Mouse (Mus musculus): ENCODE results near the gene Mfsd4b3.
"Not testable (repeated sequence)": the region's sequence is repeated elsewhere in the genome, so short reads cannot be mapped to it uniquely, and the experiment has no call there.

The Mfsd4b3 gene

GRCm38 (mm10) chr10:39924556-39924955 is 35.4 kb downstream of the Mfsd4b3 start:
- ATAC-seq (ENCODE audit: low TSS enrichment) = not testable (repeated sequence)

DNA sequence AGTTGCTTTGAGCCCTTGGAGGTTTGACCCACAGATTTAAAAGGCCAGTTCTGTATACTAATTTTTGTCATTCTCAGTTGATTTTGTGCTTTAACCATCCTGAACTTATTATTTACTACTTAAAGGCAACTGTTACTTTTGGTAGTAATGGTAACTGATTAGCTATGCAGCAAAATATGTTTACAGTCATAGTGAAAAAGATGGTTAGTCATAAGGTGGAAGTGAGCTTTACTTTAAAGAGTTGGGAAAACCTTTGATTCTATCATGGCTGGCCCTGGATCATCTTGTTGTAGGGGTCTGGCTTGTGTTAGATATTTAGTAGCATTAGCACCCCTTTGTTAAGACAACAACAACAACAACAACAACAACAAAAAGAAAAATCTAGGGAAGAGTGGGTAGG is 47.3 kb downstream of the Mfsd4b3 start:
- ATAC-seq (ENCODE audit: low TSS enrichment) = no peak

DNA sequence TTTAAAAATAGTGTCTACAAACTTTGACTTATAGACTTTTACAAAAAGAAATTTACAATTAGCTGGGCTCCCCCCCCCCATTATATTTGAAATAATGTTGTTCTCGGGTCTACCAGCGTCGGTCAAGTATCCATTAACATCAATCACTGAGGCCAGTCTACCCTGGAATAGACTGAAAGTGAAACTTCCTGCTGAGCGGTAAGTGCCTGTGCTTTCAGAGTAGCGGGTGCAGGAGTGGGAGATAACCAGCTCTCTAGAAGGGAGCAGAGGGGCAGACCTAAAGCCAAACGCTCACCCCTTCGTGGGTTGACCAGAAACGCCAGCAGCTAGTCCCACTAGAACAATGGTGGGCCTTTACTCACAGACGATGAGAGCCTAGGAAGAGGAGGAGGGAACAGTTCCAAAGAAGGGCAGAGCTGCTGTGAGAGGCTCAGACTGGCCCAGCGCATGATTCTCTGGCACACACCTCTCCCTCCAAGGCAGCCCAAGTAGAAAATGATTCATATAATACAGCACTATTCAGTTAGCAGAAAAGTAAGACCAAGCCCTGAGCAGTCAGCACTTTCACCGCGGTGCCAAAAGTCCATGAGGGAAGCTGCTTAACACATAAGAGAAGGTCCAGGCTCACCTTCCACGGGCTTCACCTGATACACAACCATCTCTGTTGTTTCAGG is 51.0 kb downstream of the Mfsd4b3 start:
- ATAC-seq (ENCODE audit: low TSS enrichment) = no peak

DNA sequence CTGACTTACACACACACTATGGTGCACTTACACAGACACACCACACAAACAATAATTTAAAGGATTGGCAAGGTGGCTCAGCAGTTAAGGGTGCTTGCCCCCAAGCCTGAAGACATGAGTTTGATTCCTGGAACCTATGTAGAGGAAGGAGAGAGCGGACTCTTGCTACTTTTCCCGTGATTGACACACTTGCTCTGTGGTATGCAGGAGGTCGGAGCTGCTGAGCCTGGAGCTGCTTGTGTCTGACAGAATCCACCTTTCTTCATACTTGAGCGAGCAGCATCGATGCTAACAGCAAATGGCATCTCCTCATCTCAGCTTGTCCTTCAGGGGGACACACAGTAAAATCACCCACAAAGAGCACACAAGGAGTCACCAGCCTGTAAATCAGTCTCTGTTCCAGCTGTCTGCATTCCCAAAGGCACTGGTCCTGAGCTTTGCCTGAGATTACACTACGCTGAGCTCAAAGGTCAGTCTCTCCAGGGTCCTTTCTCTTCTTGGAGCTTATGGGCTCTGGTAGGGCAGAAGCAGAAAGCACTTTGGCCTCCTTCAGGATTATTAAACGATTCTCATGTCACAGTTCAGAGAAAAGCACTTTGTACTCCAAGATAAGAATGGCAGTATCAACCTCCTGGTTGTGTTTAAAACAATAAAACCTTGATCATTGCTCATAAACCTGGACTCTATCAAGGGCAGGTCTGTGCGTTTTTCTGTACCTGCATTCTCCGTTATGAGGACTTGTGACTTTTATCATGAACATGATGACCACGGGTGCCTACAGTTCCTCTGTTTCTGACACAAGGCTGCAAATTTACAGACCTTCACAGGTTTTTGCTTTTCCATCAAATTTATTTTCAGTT is 52.9 kb downstream of the Mfsd4b3 start:
- no peak for ATAC-seq (ENCODE audit: low TSS enrichment)

DNA sequence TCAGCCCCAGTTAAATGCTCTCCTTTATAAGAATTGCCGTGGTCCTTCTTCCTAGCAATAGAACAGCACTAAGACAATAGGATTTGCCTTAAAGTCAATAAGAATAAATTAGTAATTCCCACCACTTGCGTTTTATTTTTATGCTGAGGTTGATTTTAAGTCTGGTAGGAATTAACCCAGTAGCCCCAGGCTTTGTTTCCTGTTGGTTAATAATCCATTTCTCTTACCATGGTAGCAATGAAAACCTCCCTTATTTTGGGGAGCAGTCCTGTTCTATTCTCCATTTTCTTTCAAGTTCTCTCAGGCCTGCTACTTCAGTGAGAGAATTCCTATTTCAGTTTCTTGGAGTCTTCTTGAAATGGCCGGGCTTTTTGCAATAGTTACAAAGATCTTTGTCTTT is 55.8 kb downstream of the Mfsd4b3 start:
- no peak for ATAC-seq (ENCODE audit: low TSS enrichment)

GRCm38 (mm10) chr10:39898874-39899371 is 61.0 kb downstream of the Mfsd4b3 start, which contains the start of gene Mfsd4b4:
Mfsd4b4 (minus strand) TSS chr10:39899238.
- ATAC-seq (ENCODE audit: low TSS enrichment) = peak; percentile 100

Measured in frontal cortex, adult (tissue).